Mouse (Mus musculus): ENCODE measurements around the gene Fgfrl1.
"Not testable (repeated sequence)": the region's sequence is repeated elsewhere in the genome, so short reads cannot be mapped to it uniquely, and the experiment has no call there.

Gene Fgfrl1

DNA sequence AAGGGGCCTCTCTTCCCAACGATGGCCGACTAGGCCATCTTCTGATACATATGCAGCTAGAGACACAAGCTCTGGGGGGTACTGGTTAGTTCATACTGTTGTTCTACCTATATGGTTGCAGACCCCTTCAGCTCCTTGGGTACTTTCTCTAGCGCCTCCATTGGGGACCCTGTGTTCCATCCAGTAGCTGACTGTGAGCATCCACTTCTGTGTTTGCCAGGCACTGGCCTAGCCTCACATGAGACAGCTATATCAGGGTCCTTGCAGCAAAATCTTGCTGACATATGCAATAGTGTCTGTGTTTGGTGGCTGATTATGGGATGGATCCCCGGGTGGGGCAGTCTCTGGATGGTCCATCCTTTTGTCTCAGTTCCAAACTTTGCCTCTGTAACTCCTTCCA, 59.1 kb downstream of the Fgfrl1 start:
- DNase-seq (ENCODE audit: low read depth, low spot score) = not testable (repeated sequence)

Data from retina, postnatal 7 days (tissue).